Mouse (Mus musculus): ENCODE results near the gene Dapl1.

The Dapl1 gene

DNA sequence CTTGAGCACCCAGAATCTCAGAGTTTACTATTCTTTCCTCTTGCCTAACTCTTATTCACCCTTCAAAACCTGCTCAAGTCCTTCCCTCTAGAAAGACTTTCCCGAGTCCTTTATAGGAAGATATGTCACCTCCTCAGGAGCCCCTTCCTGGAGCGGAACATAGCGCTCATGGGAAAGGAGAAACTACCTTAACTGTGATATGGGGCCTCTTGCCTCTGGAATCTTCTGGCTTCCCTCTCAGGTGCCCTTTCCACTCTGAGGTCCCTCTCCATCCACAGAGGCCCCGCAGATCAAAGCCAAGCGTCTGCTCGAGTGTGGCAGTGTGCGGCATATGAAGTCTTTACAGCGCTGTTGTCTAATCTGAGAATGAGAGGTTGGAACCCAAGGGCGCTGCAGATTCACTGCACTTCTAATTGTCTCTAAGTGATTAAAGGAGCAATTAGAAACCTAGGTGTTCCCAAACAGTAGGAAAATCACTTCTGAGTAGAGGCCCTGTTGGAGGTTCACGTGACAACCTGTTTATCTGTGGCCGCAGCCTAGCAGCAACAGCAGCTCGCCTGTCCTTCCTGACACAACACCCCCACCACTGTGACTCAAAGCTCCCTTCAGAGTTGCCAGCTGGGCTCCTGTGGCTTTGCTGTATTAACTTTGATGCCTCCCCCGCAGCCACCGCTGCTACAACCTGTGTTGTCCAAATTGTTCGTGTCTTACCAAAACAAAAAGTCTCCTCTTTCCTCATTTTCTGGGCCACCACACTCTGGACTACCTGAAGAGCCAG, 49.7 kb downstream of the Dapl1 start:
- DNase-seq (ENCODE audit: extremely low spot score, low read depth, low spot score) = no peak

- DNase-seq (ENCODE audit: extremely low spot score, low read depth, low spot score) = no peak
Measured at GRCm38 (mm10) chr2:59536958-59537357, 52.5 kb downstream of the Dapl1 start.

GRCm38 (mm10) chr2:59538031-59538430, 53.6 kb downstream of the Dapl1 start:
- DNase-seq (ENCODE audit: extremely low spot score, low read depth, low spot score) = no peak

DNA sequence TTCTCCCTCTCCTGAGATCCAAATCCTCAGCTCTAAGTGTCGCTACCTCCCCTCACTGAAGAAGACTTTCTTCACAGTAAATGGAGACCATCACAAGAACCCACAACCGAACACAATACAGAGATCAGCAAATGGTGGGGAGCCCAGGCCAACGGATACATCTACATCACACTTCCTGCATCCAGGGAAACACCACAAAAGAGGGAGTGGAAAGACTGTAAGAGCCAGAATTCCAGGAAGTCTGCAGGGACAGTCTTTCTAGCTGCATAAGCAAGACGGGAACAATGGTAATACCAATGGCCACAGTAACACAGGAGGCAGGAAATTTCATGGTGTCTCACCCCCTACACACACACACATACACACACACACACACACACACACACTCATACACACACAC, 55.3 kb downstream of the Dapl1 start:
- DNase-seq (ENCODE audit: extremely low spot score, low read depth, low spot score) = no peak

GRCm38 (mm10) chr2:59541121-59541887, 56.9 kb downstream of the Dapl1 start:
- no peak for DNase-seq (ENCODE audit: extremely low spot score, low read depth, low spot score)

GRCm38 (mm10) chr2:59543543-59544065, 59.2 kb downstream of the Dapl1 start:
- no peak for DNase-seq (ENCODE audit: extremely low spot score, low read depth, low spot score)

DNA sequence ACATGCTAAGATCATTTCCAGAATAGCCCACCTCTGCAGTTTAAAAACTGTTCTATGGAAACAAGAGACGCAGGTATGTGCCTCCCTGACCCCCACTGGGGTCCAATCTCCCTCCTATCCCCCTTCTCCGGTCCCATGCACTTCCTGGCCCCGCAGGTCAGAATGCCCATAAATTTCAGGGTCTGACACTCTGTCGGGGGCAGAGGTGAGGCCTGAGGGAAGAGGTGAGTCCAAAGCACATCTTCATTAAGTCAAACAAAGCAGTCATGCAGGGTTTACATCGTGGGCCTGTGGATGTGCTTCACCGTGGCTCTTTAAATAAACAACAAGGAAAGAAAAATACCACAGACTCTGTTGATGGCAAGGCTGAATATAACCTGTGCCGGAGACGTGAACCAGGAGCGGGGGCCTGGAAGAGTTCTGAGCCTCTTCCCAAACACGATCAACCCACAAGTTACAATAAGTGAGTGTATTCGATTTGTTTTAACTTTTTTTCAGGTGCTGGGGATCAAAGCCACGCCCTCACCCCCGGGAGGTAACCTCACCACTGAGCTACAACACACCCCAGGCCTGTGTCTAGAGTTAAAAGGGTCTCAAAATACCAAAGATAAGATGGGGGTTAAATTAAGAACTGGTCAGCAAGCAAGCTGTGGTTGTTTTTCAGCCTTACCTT, 59.9 kb downstream of the Dapl1 start:
- no peak for DNase-seq (ENCODE audit: extremely low spot score, low read depth, low spot score)

DNA sequence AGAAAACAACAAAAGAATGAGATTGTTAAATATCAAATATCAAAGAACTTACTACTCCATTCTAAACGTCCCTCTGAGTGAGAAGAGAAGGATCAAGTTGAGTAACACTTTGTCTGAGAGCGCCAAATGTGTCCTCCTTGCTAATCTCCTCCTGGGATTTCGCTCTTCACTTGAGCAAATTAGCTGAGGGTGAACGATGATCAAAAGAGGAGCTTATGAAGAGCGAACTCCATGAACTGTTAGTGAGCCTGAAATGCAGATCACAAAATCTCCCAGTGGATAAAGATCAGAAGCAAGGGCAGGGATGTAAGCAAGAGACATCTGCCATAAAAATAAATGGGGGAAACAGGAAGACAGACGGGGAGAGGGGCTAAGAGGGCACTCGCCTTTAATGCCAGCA, 60.5 kb downstream of the Dapl1 start:
- no peak for DNase-seq (ENCODE audit: extremely low spot score, low read depth, low spot score)

DNA sequence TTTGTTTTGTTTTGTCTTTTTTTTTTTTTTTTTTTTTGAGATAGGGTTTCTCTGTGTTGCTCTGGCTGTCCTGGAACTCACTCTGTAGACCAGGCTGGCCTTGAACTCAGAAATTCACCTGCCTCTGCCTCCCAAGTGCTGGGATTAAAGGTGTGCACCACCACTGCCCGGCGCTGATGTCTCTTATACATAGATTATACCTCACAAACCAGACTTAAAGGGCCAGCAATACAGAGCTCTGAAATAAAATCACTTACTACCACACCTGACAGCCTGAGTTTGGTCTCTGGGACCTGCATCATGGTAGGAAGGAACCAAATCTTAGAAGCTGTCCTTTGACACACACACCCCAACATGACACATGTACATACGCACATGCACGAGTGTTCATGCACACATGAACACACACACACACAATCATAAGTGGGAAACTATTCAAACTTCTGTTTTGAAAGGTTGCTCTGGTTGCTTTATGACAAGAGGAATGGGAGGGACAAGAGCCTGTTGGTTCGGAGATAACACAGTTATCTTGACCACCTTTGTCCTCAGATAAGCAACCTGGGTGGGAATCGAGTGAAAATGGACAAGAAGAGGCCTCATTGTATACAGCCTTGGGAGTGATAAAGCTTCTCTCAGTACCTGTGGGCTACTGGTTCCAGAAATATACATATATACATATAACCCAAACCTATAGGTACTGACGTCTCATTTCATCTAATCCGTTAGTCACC, 63.1 kb downstream of the Dapl1 start:
- DNase-seq (ENCODE audit: extremely low spot score, low read depth, low spot score) = no peak

DNA sequence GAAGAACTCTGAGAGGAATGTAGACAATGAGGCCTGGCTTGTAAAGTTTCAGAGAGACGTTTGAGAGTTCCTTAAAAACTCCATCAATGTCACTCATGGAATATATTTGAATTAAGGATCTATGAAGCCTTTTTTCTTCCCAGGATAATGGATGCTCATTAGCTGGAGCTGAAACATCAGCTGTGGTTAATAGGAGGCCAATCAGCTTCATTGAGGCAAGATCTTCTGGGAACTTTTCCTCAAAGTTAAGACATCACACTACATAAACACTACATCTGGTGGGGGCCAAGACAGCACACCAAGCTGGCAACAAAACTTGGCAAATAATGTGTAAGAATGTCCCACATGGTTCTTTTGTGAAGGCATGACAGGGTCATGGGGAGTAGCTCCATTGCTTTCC, 68.3 kb downstream of the Dapl1 start:
- no peak for DNase-seq (ENCODE audit: extremely low spot score, low read depth, low spot score)

GRCm38 (mm10) chr2:59554373-59554940, 70.0 kb downstream of the Dapl1 start:
- no peak for DNase-seq (ENCODE audit: extremely low spot score, low read depth, low spot score)

All from hindlimb bud, embryonic 11.5 days (tissue).